Mouse (Mus musculus): ENCODE measurements around the gene Map2k7. TPM values are rescaled to one million over a fixed set of nuclear protein-coding genes. Genes with fewer than 3 reads are reported as not detected.

The Map2k7 gene
- polyA plus RNA-seq, 1 experiment from 2014 or later, result 18.0 TPM

DNA sequence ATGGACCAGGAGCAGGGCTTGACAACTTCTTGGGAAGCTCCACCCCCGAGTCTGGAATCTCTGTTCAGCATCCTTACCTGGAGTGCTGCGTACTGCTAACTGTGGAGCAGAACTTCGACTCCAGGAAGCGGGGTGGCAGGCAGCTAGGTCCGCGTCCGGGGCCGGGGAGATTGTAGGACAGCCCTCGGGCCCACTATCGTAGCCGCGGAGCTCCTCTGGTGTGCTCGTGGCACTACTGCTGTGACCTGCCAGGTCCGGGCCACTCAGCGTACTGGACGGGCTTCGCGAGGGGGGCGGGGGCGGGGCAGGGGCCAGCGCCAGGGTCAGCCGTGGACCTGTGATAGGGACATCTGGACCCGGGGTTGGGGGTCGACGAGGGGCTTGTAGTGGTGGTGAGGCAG, 25.7 kb upstream of the Map2k7 start:
- Histone ChIP-seq H3K36me3 (no peaks in the 10 kb centered on the region), H3K4me1 (peaks cover 27% of the 10 kb centered on the region), H3K4me3 (peak overlapping the region; percentile 39), H3K9ac (no peak overlapping the region), H3K27ac (no peak overlapping the region), H3K4me2 (peak overlapping the region; percentile 74), H3K9me3 (replicated peaks) (no peaks in the 10 kb centered on the region), H3K27me3 (replicated peaks) (peaks cover 97% of the 10 kb centered on the region)
- WGBS (ENCODE audit: insufficient replicate concordance), result 2% methylated on average over 25 of the region's 25 CpGs
- ATAC-seq, result peak; percentile 23

DNA sequence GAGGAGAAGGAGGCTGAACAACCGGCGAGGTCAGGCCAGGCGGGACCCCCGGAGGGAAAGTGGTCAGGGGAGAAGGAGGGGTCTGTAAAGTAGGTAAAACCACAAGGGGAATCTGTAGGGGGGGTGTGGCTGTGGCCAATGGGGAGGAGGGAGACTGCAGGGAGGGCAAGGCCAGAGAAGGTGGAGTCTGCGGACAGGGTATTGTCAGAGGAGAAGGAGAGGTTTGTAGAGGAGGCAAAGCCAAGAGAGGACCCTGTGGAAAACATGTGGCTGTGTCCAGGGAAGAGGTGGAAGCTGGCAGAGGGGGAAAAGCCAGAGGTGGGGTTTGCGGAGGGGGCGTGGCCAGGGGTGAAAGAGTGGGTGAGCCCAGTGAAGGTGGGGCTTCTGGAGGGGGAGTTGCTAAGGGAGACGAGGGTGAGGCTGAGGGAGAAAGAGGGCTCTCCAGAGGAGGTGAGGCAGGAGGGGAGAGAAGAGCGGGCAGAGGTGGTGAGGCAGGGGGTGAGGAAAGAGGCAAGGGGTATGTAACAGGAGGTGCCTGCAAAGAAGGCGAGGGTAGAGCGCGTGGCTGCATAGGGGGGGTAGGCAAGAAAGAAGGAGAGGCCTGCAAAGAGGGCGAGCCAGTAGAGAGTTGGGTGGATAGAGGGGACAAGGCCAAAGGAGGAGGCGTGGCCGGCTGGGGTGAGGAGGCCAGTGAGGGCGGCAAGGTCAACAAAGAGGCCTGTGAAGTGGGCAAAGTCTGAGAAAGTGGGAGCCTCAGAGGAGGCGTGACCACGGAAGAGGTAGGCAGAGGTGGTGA, 25.1 kb upstream of the Map2k7 start:
- Histone ChIP-seq H3K4me2 (peak overlapping the region; percentile 74), H3K4me1 (peaks cover 27% of the 10 kb centered on the region), H3K27me3 (replicated peaks) (peaks cover 97% of the 10 kb centered on the region), H3K36me3 (no peaks in the 10 kb centered on the region), H3K4me3 (peak overlapping the region; percentile 39), H3K9me3 (replicated peaks) (no peaks in the 10 kb centered on the region), H3K9ac (0 out of 2 replicates have a peak overlapping the region, but pooled peaks have one; percentile 24), H3K27ac (0 out of 2 replicates have a peak overlapping the region, but pooled peaks have one; percentile 26)
- ATAC-seq, result peak; percentile 60
- WGBS (ENCODE audit: insufficient replicate concordance), result 3% methylated on average over 18 of the region's 18 CpGs

- H3K4me2 ChIP-seq, result peak overlapping the region; percentile 74
- 0 out of 2 replicates have a peak overlapping the region, but pooled peaks have one; percentile 24 for H3K9ac ChIP-seq
- H3K27ac ChIP-seq, result 0 out of 2 replicates have a peak overlapping the region, but pooled peaks have one; percentile 26
- no peaks in the 10 kb centered on the region for H3K9me3 ChIP-seq (replicated peaks)
- H3K27me3 ChIP-seq (replicated peaks), result peaks cover 97% of the 10 kb centered on the region
- no peaks in the 10 kb centered on the region for H3K36me3 ChIP-seq
- peak overlapping the region; percentile 39 for H3K4me3 ChIP-seq
- WGBS (ENCODE audit: insufficient replicate concordance), result 3% methylated on average over 33 of the region's 33 CpGs
- peak; percentile 67 for ATAC-seq
- H3K4me1 ChIP-seq, result peaks cover 27% of the 10 kb centered on the region
Measured at GRCm38 (mm10) chr8:4214006-4214980, 24.2 kb upstream of the Map2k7 start.

GRCm38 (mm10) chr8:4216296-4216695, 22.2 kb upstream of the Map2k7 start:
- WGBS (ENCODE audit: insufficient replicate concordance), result 12% methylated on average over 18 of the region's 18 CpGs
- peak overlapping the region; percentile 37; the same call in 1 of the 2 replicates for H3K4me3 ChIP-seq
- H3K4me2 ChIP-seq, result peak overlapping the region; percentile 61
- H3K27ac ChIP-seq, result no peak overlapping the region
- H3K27me3 ChIP-seq (replicated peaks), result peaks cover 96% of the 10 kb centered on the region
- peaks cover 27% of the 10 kb centered on the region for H3K4me1 ChIP-seq
- H3K9ac ChIP-seq, result no peak overlapping the region
- no peaks in the 10 kb centered on the region for H3K36me3 ChIP-seq
- no peak for ATAC-seq
- H3K9me3 ChIP-seq (replicated peaks), result no peaks in the 10 kb centered on the region

DNA sequence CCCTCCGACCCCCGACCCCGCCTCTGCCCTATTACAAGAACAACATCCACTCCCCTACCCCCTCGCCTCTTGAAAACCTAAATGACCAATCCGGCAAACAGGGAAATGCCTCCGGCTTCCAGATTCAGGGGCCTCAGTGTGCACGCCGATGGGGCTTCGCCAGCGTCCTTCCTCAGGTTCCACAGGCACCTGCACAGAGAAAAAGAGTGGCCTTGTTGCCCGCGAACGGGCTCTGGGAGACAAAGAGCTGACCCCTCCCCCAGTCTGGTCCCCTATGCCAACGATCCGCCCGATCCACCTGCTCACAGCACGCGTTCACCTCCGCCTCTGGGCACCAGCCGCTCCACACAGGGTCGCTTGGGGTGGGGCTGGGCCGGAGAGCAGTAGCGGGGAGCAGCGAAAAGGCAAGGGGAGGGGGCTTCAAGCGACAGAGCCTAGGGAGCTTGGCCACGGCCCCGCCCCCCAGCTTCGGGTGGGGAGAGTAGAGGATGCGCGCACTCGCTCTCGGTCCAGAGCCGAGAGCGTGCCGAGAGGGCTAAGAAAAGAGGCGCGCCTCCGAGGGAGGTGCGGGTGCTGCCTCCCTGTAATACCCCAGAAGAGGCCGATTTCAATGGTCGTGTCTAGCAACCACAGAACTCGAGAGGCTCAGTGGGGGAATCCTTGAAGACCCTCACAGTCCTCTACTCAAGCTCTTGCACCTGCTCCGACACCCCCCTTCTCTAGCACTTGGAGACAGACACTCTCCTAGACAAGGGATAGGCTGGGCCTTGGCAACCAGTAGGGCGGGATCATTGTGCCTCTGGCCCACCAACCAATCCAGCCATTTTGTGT, 21.5 kb upstream of the Map2k7 start, which contains the start of gene Prr36:
Prr36 (minus strand) TSS at position 669 of the 831 bp plus-strand sequence.
- Histone ChIP-seq H3K4me1 (peaks cover 27% of the 10 kb centered on the region), H3K4me2 (peak within 1 kb of the TSS; percentile 61), H3K36me3 (no peaks in the 10 kb centered on the region), H3K27me3 (replicated peaks) (peaks cover 96% of the 10 kb centered on the region), H3K9ac (no peak within 1 kb of the TSS), H3K9me3 (replicated peaks) (no peaks in the 10 kb centered on the region), H3K4me3 (peak within 1 kb of the TSS; percentile 37), H3K27ac (no peak within 1 kb of the TSS)
- 5% methylated on average over 44 of the region's 44 CpGs for WGBS (ENCODE audit: insufficient replicate concordance)
- ATAC-seq, result no peak

DNA sequence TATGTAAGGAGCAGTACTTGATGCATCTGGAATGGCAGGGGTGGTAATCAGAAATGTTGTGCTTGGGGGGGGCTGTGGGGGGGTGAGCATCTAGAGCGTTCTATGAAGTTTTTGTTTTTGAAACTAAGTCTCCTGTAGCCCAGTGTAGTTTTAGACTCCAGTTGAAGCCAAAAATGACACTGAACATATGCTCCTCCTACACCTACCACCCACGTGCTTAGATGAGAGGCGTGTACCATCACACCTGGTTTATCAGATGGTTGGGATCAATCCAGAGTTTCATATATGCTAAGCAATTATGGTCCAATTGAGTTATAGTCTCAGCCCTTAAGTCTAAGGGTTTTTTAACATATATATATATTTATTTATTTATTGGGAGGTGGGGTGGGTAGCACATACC, 18.9 kb upstream of the Map2k7 start:
- Histone ChIP-seq H3K27me3 (replicated peaks) (peaks cover 78% of the 10 kb centered on the region), H3K4me1 (peaks cover 5% of the 10 kb centered on the region), H3K4me3 (no peak overlapping the region), H3K27ac (no peak overlapping the region), H3K36me3 (no peaks in the 10 kb centered on the region), H3K9ac (no peak overlapping the region), H3K9me3 (replicated peaks) (no peaks in the 10 kb centered on the region), H3K4me2 (no peak overlapping the region)
- ATAC-seq, result no peak
- WGBS (ENCODE audit: insufficient replicate concordance), result 70% methylated on average over 3 of the region's 3 CpGs

DNA sequence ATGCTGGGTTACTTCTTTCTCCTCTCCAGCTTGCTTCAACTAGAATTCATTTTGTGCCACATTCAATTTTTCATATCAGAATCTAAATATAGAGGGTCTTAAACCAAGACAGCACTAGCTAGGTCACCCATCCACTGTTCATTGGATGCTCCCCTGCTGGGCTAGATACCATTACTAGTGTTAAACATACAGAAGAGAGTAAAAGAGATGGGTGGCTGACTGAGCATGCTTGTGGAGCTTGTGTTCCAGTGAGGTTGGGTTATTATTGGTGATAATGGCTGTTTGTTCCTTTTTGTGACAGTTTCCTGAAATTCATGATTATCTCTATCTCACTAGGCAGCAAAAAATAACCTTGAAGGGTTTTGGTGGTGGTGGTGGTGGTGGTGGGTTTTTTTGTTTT, 16.5 kb upstream of the Map2k7 start:
- Histone ChIP-seq H3K9me3 (replicated peaks) (no peaks in the 10 kb centered on the region), H3K27ac (no peak overlapping the region), H3K36me3 (no peaks in the 10 kb centered on the region), H3K27me3 (replicated peaks) (peaks cover 78% of the 10 kb centered on the region), H3K4me3 (no peak overlapping the region), H3K4me1 (peaks cover 7% of the 10 kb centered on the region), H3K4me2 (no peak overlapping the region), H3K9ac (no peak overlapping the region)
- ATAC-seq, result no peak

DNA sequence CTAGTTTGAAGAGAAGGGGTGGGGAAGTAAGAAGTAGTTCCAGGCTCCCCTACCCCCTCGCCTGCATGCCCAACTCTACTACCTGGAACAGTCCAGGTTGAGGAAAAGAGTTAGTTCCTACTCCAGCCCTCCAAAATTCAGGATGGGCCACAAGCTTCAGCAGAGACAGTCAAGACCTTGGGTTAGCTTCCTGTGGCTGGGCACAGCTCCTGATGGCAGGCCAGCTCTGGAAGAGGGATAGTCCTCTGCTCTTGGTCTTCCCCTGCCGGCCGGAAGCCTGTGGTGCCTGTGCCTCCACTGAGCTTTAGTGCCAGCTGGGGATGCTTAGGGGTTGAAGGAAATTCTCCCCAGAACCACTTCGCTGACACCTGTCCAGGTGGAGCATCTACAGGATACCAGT, 12.2 kb upstream of the Map2k7 start:
- H3K4me1 ChIP-seq, result peaks cover 19% of the 10 kb centered on the region
- no peaks in the 10 kb centered on the region for H3K9me3 ChIP-seq (replicated peaks)
- peak overlapping the region; percentile 61 for H3K4me2 ChIP-seq
- ATAC-seq, result peak; percentile 18; the same call in 1 of the 2 replicates
- peak overlapping the region; percentile 32 for H3K4me3 ChIP-seq
- no peaks in the 10 kb centered on the region for H3K36me3 ChIP-seq
- no peak overlapping the region for H3K27ac ChIP-seq
- peaks cover 71% of the 10 kb centered on the region for H3K27me3 ChIP-seq (replicated peaks)
- H3K9ac ChIP-seq, result peak overlapping the region; percentile 42; the same call in 1 of the 2 replicates
- 20% methylated on average over 4 of the region's 4 CpGs for WGBS (ENCODE audit: insufficient replicate concordance)

- Histone ChIP-seq H3K9me3 (replicated peaks) (no peaks in the 10 kb centered on the region), H3K36me3 (no peaks in the 10 kb centered on the region), H3K27me3 (replicated peaks) (peaks cover 71% of the 10 kb centered on the region), H3K4me3 (peak within 1 kb of the TSS; percentile 32), H3K27ac (no peak within 1 kb of the TSS), H3K9ac (peak within 1 kb of the TSS; percentile 42; the same call in 1 of the 2 replicates), H3K4me1 (peaks cover 20% of the 10 kb centered on the region), H3K4me2 (peak within 1 kb of the TSS; percentile 61)
- peak; percentile 73 for ATAC-seq
- WGBS (ENCODE audit: insufficient replicate concordance), result 9% methylated on average over 33 of the region's 33 CpGs
Measured at GRCm38 (mm10) chr8:4226739-4227347, 11.7 kb upstream of the Map2k7 start, which contains the start of gene Lrrc8e. Gene Lrrc8e (plus strand): TSS chr8:4226827.

GRCm38 (mm10) chr8:4227919-4228318, 10.6 kb upstream of the Map2k7 start:
- ATAC-seq, result no peak
- H3K4me1 ChIP-seq, result peaks cover 20% of the 10 kb centered on the region
- H3K27ac ChIP-seq, result no peak overlapping the region
- H3K4me2 ChIP-seq, result no peak overlapping the region
- H3K27me3 ChIP-seq (replicated peaks), result peaks cover 69% of the 10 kb centered on the region
- H3K4me3 ChIP-seq, result no peak overlapping the region
- H3K9me3 ChIP-seq (replicated peaks), result no peaks in the 10 kb centered on the region
- no peak overlapping the region for H3K9ac ChIP-seq
- 68% methylated on average over 4 of the region's 4 CpGs for WGBS (ENCODE audit: insufficient replicate concordance)
- H3K36me3 ChIP-seq, result no peaks in the 10 kb centered on the region

GRCm38 (mm10) chr8:4229784-4230183, 8.8 kb upstream of the Map2k7 start:
- peaks cover 20% of the 10 kb centered on the region for H3K4me1 ChIP-seq
- H3K4me3 ChIP-seq, result no peak overlapping the region
- no peak overlapping the region for H3K4me2 ChIP-seq
- H3K27ac ChIP-seq, result no peak overlapping the region
- no peaks in the 10 kb centered on the region for H3K36me3 ChIP-seq
- ATAC-seq, result no peak
- H3K9ac ChIP-seq, result no peak overlapping the region
- WGBS (ENCODE audit: insufficient replicate concordance), result 55% methylated on average over 5 of the region's 5 CpGs
- peaks cover 66% of the 10 kb centered on the region for H3K27me3 ChIP-seq (replicated peaks)
- H3K9me3 ChIP-seq (replicated peaks), result no peaks in the 10 kb centered on the region
